Mouse (Mus musculus) CD4-positive, CD25-positive, alpha-beta regulatory T cell (primary cell): ENCODE results near the gene Bgn. TPM values are rescaled to one million over a fixed set of nuclear protein-coding genes. Genes with fewer than 3 reads are reported as not detected.

Source experiments
- polyA plus RNA-seq: library from polyadenylated mRNA; unstranded; fragments of 100-300 nt; shearing (Covaris generic); gene quantifications from one replicate; pipeline ENCODE4 v1.2.1, GENCODE M21; 2017

Bgn gene
- not detected for polyA plus RNA-seq

DNA sequence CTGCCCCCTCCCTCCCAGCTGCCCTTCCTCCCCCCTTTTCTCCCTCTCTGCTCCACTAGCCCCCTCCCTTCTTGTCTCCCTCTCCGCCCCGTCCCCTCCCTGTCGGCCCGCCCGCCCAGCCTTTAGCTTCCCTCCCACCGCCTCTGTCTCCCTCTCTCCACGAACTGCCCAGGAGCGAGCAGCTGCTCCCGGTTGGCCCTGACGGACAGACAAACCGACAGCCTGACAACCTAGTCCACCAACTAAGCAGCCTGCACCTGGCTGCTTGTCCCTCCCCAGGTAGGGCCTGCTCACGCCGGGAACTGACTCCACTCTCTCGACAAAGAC lies at the start of gene Bgn:
Gene Bgn (plus strand): TSS at position 119 of the 327 bp plus-strand sequence.

DNA sequence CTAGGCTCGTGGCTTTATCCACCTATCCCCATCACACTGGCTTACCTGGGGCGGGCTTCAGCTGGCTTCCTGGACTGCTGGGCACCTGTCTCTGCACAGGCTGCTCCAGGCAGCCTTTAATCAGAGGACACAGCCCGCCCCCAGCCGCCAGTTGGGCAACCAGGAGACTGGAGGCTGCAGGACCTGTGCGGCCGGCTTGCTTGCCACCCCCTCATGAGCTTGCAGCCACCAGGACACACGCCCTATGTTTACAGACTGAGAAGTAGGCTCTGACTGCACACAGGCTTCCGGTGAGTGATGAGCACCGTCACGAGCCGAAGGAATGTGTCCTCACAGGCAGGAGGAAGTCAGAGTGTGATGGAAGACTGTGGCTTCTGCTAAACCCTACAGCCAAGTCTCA lies 48.1 kb upstream of the Bgn start, which contains the start of gene Trex2:
Gene Trex2 (minus strand): TSS at position 93 of the 400 bp plus-strand sequence.

DNA sequence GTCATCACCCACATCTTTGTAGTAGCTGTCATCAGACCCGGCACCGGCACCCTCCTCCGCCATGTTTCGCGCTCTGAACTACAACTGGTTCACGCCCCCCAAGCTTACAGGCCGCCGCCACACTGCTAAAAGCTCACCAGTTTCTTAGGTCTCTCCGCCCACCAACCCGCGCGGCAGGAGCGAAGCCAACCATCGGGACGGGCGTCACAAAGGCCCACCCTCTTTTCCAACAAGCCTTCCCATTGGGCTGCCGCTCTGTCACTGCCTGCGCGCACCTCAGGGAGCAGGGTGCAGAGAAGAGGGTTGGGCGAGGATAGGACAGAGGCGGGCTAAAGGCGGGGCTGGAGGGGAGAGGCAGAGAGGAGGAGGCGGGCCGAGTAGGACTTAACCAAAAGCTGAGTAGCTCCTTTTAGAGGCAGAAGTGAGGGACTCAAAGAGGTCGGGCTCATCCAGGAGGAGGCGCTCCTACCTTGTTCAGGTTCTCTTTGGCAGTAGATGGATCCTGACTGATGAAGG lies 24.5 kb upstream of the Bgn start, which contains the start of gene Haus7:
Gene Haus7 (minus strand): TSS at position 168 of the 516 bp plus-strand sequence.

Other genes starting within 250 kb of the Bgn start
- 81.2 TPM for gene Xlr4c, start 240.5 kb upstream of the Bgn start, polyA plus RNA-seq
- 0.23 TPM for gene Xlr3c, start 218.2 kb upstream of the Bgn start, polyA plus RNA-seq
- not detected for gene Xlr5a, start 190.6 kb upstream of the Bgn start, polyA plus RNA-seq
- not detected for gene Xlr5c, start 190.6 kb upstream of the Bgn start, polyA plus RNA-seq
- gene Gm45015, start 146.8 kb upstream of the Bgn start, polyA plus RNA-seq = not detected
- 16.1 TPM for gene Zfp275, start 141.0 kb upstream of the Bgn start, polyA plus RNA-seq
- gene Gm18336, start 84.9 kb upstream of the Bgn start, polyA plus RNA-seq = not detected
- gene Zfp92, start 72.5 kb upstream of the Bgn start, polyA plus RNA-seq = 0.16 TPM
- not detected for gene Trex2, start 48.3 kb upstream of the Bgn start, polyA plus RNA-seq
- 32.3 TPM for gene Haus7, start 24.6 kb upstream of the Bgn start, polyA plus RNA-seq
- gene Atp2b3, start 19.5 kb downstream of the Bgn start, polyA plus RNA-seq = not detected
- gene Dusp9, start 155.8 kb downstream of the Bgn start, polyA plus RNA-seq = 0.74 TPM
- gene Pnck, start 176.5 kb downstream of the Bgn start, polyA plus RNA-seq = 1.5 TPM
- 0.11 TPM for gene Slc6a8, start 189.5 kb downstream of the Bgn start, polyA plus RNA-seq
- gene Bcap31, start 232.6 kb downstream of the Bgn start, polyA plus RNA-seq = 275 TPM
- 36.9 TPM for gene Abcd1, start 233.0 kb downstream of the Bgn start, polyA plus RNA-seq